Mouse (Mus musculus) natural killer cell, adult 2 months (primary cell): ENCODE results near the gene Pyurf.

Experiments used
- DNase-seq, 2 experiments: peaks; one replicate each; pipeline ENCODE4 v3.0.0; 2022; ENCODE audit warnings: low spot score in 2 of 2

Gene Pyurf

DNA sequence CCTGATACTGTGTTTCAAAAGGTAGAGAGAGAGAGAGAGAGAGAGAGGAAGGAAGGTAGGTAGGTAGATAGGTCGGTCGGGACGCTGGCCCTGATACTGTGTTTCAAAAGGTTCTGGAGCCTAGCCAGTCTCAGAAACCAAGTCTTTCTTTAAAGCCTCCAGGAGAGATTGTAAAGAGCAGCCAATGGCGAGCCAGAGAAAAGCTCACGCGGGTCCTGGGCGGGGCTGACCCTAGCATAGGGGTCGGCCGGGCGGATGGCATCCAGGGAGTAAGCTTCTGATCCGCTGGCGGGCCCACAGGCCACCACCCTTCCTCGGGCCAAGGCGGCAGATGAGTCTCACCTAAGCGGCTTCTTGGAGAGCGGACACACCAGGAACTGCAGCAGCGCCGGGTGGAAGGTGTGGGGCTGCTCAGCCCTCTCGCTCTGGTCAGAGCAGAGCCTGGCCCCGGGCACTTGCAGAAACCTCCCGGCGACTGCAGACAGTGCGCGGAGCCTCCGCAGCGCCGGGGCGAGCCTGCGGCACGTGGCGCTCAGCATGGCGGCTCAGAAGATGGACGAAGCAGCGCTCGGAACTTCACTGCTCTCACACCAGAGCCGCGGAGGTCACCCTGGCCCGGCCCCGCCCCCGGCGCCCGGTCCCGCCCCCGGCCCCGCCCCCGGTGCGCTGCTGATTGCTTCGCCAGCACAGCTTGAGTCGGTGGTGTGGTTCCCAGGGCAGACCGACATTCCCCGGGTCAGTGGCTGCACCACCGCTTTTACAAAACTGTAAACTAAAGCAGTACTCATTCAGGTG lies at the start of gene Pyurf:
Gene Pyurf (minus strand): TSS at position 612 of the 795 bp plus-strand sequence.
- peak; percentile 74 to 80 for DNase-seq

- DNase-seq, result no peak
Observed at GRCm38 (mm10) chr6:57721347-57721746, 29.5 kb upstream of the Pyurf start.

GRCm38 (mm10) chr6:57711726-57712125 lies 19.8 kb upstream of the Pyurf start:
- DNase-seq, result peak; percentile 4 to 6

DNA sequence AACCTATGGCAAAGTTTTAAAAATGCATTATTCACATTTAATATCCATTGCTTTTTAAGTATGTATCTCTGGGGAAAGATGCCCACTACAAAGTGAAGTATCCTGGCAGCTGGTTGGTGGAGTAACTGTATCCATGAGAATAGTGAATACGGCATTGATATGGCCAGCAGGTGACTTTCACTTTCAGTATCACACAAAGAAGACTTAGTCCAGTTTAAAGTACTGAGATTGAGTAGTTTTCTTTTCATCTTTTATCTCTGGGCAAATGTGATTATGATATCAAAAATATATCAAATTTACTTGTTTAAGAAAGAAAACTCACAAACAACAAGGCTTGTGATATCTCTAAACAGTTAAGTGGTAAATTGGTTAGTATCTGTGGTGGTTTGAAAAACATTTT lies 14.8 kb upstream of the Pyurf start:
- DNase-seq, result no peak

DNA sequence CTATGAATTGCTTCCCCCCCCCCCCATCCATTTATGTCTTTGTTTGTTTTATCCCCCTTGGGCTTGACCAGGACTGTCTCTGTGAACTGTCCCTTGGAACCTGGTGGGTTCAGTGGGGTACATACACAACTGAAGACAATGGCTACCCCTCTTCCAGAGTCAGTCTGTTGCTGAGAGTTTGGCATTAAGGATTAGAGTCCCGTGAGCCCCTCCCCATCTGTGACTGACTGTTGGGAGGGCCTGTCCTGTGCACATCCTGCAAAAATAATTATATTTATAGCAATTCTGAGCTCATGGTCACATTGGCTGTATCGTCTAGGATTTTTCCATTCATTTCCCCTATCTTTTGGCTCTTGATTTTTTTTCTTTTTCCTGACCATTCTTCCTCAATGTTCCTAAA lies 11.8 kb upstream of the Pyurf start:
- DNase-seq, result no peak

- peak; percentile 92 to 94 for DNase-seq
Observed at GRCm38 (mm10) chr6:57702743-57703499, 11.0 kb upstream of the Pyurf start.

GRCm38 (mm10) chr6:57702376-57702742 lies 10.5 kb upstream of the Pyurf start, which contains the start of gene Lancl2:
TSS of gene Lancl2 (plus strand) at chr6:57702540.
- DNase-seq, result peak in 1 of 2 experiments; percentile 7

- no peak for DNase-seq
Observed at GRCm38 (mm10) chr6:57701686-57702085, 9.8 kb upstream of the Pyurf start.

- no peak for DNase-seq
Observed at GRCm38 (mm10) chr6:57693116-57693515, 1.2 kb upstream of the Pyurf start.

DNA sequence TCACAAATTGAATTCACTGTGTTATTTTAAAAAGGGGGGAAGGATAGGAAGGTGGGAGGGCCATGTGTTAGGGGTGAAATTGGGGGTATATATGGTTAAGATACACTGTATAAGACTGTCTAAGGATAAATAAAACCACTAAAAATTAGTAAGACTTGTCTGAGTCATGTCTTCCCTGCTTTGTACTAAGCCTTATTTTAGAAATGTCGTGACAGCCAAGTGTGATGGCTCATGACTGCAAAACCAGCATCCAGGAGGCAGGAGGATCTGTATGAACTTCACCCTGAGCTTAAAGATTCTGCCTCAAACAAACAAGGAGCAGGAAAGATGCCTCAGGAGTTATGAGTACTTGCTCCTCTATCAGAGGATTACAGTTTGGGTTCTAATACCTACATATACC lies 7.7 kb downstream of the Pyurf start:
- no peak for DNase-seq

GRCm38 (mm10) chr6:57661295-57661694 lies 30.6 kb downstream of the Pyurf start:
- no peak for DNase-seq

GRCm38 (mm10) chr6:57647256-57647655 lies 44.6 kb downstream of the Pyurf start:
- no peak for DNase-seq

- peak; percentile 51 to 69 for DNase-seq
Observed at GRCm38 (mm10) chr6:57641789-57642188, 50.1 kb downstream of the Pyurf start.

DNA sequence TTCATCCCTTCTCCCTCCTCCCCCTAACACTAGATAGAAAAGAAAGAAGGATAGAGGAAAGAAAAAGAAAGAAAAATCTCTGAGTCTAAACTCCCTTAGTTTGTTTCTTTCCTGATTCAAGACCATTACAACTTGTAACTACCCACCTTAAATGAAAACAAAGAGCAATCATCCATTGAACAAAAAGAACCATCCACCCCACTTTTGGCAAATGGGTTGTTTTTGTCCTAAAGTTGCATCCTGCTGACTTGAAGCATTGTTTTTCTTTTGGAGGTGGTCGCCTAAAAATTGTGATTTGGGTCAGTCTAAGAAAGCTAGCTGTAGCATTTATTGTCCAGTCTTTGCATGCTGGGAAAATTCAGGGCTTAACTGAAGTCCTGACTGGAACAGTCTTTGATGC lies 52.3 kb downstream of the Pyurf start:
- DNase-seq, result no peak
